Mouse (Mus musculus) lung, postnatal 4 days (tissue): ENCODE measurements at regions not wholly inside any gene's neighbourhood (a gene's known extent, or its start where the extent isn't known, plus 50 kb on each side); places are given as distances from the start of the nearest gene placed in this dataset.
A peak's percentile ranks its signal among the peaks of the same experiment; 100 is the strongest.

Experiments
- DNase-seq, 2 experiments: peaks; one replicate each; pipeline ENCODE4 v3.0.0; 2021

- no peak for DNase-seq
These were observed 530.2 kb upstream of the Pdcd1 start for GRCm38 (mm10) chr1:94582526-94582925.

- DNase-seq = peak; percentile 22 to 55
These were observed 529.5 kb upstream of the Pdcd1 start for GRCm38 (mm10) chr1:94581650-94582405.

DNA sequence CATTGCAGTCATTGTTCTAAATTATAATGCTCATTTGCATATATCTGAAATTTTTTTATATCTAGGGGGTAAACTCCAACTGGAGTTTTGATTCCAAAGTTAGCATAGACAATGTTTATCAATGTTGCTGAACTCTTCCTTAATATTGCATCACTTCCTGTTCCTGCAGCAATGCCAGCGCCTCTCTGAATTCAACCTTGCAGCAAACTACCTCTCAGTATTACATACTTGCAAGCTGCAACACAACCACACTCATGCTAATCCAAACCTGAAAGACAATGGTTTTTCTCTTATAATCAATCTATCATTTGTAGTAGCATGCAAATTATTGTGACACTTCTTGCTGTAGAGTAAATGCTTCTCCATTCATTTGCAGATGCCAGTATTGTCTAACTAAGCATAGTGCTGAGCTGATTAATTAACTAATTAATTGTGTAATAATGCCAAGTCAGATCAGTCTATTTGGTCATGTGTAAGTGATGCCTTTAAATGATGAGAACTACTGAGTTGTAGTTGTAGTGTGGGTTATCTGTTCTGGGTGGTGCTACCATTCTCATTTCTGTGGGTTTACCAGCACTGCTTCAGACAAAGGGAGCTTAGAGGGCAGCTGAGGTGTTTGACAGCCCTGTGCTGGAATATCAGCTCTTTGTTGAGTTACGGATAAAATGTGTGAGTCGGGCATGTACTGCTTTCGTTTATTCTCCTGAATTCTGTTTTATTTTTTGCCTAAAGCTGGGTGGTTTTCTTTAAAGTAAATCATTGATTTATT is 480.6 kb upstream of the Pdcd1 start:
- DNase-seq = no peak

- DNase-seq = no peak
These were observed 451.7 kb upstream of the Pdcd1 start for GRCm38 (mm10) chr1:94504080-94504520.

- no peak for DNase-seq
These were observed 451.2 kb upstream of the Pdcd1 start for GRCm38 (mm10) chr1:94503379-94504079.

GRCm38 (mm10) chr1:94502066-94502861 is 449.9 kb upstream of the Pdcd1 start:
- DNase-seq = no peak

DNA sequence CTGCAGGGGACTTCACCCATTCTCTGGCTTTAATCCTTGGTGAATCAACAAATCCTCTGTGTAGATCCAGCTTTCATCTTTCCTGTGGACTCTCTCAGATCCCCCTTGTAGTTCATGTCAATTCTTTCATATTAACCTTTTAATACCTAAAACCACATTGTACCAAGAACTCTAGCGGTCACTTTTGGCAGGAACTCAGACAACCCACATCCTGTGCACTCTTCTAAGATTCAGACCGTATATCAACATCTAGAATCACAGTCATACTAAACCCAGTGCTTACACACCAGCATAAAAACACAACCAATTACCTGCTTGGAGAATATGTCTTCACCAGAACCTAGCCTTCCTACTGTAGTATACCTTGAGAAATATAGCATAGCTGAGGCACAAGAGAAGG is 444.6 kb upstream of the Pdcd1 start:
- no peak for DNase-seq

DNA sequence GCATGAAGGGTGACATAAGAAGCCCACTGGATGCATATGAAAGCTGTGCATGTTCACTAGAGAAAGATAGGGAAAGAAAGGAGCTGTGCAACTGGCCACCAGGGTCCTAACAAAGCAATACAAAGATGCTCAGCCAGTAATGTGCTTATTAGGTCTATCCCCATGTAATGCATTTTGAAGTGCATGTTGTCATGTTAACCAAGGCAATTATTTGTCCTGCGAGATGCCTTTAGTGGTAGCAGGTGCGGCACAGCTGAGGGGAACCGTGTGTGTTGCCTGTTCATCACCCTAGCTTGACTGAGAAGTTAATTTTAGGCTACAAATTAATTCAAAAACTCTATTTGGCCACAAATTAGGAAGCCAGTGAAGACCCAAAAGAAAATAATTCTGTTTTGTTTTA is 444.0 kb upstream of the Pdcd1 start:
- no peak for DNase-seq

- DNase-seq = no peak
These were observed 434.7 kb upstream of the Pdcd1 start for GRCm38 (mm10) chr1:94487062-94487461.

- DNase-seq = peak; percentile 54 to 74
These were observed 417.5 kb upstream of the Pdcd1 start for GRCm38 (mm10) chr1:94469834-94470233.

- DNase-seq = no peak
These were observed 371.4 kb upstream of the Pdcd1 start for GRCm38 (mm10) chr1:94423731-94424130.

GRCm38 (mm10) chr1:94413043-94413442 is 360.7 kb upstream of the Pdcd1 start:
- no peak for DNase-seq

DNA sequence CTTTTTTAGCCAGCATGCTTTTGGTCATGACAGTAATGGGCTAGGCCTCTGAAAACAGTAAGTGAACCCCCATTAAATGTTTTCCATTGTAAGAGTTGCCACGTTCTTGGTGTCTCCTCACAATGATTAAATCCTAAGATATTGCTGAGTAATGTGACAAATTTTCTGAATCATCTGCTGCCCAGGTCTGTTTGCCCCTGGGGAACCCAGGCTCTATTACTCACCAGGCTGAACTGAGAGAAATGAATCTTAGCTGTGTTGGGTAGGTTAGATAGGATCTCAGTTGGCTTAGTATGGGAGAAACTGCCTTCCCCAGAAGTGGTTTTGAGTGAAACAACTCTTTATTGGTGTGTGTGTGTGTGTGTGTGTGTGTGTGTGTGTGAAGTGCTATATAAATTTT is 314.3 kb upstream of the Pdcd1 start:
- no peak for DNase-seq

DNA sequence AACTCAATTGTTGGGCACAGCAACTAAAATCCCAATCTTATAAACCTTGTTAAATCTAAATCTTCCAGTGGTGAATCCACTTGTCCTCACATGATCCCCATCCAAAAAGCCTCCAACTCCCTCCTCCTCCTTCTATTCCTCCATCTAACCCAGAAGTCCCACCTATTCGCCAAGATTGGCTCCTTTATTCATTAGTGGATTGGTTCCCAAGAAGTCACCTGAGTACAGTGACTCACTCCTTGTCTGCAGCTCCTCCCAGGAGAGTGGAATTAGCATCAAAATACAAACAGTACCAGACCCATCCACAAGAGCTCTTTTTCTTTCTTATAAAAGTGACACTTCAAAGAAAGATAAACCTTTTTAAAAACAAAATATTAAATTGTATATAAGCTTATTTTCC is 304.6 kb upstream of the Pdcd1 start:
- no peak for DNase-seq

GRCm38 (mm10) chr1:94355873-94356272 is 303.5 kb upstream of the Pdcd1 start:
- no peak for DNase-seq

GRCm38 (mm10) chr1:94342576-94342975 is 290.2 kb upstream of the Pdcd1 start:
- no peak for DNase-seq

GRCm38 (mm10) chr1:94341237-94341636 is 288.9 kb upstream of the Pdcd1 start:
- no peak for DNase-seq

DNA sequence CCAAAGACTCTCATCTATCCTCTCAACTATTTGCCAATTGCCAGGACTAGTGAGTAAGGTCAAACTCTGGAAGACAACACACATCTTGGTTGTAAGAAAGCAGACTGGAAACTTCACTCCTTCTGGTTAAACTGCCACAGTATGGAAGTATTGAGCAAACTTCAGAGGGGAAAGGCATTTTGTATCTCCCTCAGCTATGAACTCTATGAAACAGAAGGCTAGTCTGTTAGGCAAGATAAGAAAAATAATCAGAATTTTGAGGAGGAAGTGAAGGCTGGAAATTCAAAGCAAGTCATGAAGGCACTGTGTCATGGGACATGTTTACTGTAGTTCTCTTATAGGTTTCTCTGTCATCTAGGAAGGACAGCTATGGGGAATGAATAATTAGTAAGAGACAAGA is 265.7 kb upstream of the Pdcd1 start:
- no peak for DNase-seq

DNA sequence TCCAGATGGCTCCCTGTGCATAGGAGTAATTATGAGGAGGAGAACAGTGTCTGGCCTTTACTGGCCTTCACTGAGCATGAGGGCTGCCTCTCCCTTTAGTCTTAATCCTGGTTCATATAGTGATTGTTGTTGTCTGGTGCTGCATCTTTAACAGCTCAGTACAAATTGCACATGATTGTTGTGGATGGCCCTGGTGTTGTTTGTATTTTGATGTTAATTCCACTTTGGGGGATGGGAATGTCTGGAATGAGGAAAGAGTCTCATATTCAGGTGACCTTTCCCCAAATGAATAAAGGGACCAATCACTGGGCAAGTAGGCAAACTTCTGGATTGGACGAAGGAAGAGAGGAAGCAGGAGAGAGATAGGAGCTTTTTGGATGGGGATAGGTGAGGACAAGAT is 246.0 kb upstream of the Pdcd1 start:
- DNase-seq = no peak

DNA sequence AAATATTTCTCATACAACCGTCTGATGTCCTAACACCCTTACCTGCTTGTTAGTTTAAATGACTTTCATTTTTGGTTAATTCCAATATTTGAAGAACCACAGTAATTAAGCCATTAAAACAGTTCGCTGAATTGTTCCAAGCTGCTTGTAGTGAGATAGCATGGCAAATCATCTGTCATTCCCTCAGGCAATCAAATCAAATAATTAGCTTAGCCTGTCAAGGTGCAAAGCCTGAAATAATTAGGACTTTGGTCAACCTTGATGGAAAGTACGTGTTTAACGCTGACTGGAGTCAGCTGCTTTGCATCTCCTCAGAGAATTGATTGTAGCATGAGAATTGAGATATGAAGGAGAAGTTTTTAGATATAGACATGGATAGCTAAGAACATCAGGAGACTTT is 220.2 kb upstream of the Pdcd1 start:
- no peak for DNase-seq

DNA sequence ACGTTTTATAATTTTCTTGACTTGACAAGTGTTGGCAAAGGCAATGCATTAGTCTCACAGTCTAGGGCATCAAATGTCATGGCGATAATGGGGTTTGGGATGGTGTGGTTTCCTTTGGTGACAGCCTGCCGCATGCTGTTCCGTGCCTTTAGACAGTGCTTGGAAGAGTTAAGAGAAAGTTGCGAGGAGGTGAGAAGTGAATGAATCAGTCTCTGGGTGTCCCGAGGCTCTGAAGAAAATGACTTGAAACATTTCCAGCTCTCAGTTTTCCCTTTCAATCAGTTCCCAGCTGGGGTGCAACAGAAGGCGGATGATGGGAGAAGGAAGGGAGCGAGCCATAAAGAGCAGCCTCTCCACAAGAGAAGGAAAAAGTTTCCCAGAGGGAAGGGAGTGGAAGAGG is 211.0 kb upstream of the Pdcd1 start:
- DNase-seq = no peak

DNA sequence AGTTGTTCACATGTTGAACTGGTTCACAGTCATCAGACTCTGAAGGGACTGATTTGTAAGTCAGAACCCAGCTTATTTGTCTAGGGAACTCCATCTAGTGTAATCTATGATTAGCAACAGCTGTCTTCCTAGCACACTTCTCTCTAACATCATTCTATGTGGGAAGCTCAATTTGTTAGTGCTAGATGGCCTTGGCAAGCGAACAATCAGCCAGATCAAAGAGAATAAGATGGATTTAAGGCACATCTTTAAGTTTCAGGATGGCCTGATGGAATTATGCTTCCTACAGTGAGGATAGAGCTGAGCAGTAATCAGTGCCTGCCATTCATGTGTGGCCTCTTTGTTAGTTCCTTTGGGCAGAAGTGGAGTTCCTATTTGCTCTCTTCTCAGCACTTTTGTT is 183.1 kb upstream of the Pdcd1 start:
- DNase-seq = no peak

- no peak for DNase-seq
These were observed 168.7 kb upstream of the Pdcd1 start for GRCm38 (mm10) chr1:94221006-94221405.
